Mouse (Mus musculus) G1E (cell line): ENCODE measurements around the gene Ktn1.

ENCODE experiments used
- CTCF ChIP-seq: IDR thresholded peaks from 2 replicates; pipeline ENCODE4 v1.5.1; 2012; ENCODE audit warnings: low read depth, low read length, inconsistent platforms, mixed read lengths
- GATA1 ChIP-seq: IDR thresholded peaks from 2 replicates; pipeline ENCODE4 v1.6.1; 2012; ENCODE audit warnings: borderline replicate concordance, low read length, inconsistent platforms, mixed read lengths
- GATA2 ChIP-seq: IDR thresholded peaks from 2 replicates; pipeline ENCODE4 v1.6.1; 2012; ENCODE audit warnings: low read depth, low read length, inconsistent platforms, borderline replicate concordance
- POLR2AphosphoS5 ChIP-seq: IDR thresholded peaks from 2 replicates; pipeline ENCODE4 v1.6.1; 2012; ENCODE audit warnings: low read depth, low read length, inconsistent platforms; ENCODE audit not compliant: insufficient replicate concordance
- TAL1 ChIP-seq: conservative IDR thresholded peaks from 2 replicates; pipeline ENCODE4 v1.6.1; 2012; ENCODE audit warnings: low read depth, low read length, inconsistent platforms, mixed read lengths

DNA sequence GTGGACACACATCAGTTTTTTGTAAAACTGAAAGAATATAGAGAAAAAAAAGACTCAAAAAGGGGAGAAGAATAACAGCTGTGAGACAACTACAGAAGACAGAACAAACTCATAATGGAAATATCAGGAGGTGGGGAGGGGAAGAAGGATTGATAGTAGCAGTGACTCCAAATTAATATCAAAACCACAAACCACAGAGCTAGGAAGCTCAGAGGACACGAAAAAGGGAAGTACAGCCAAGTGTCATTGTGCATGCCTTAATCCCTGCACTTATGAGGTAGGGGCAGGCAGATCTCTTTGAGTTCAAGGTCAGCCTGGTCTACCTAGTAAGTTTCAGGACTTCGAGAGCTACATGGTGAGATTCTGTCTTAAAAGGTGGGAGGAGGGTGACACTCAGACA, 21.4 kb upstream of the Ktn1 start:
- TF ChIP-seq GATA1 (no peak), POLR2AphosphoS5 (no peak), CTCF (no peak), TAL1 (no peak), GATA2 (no peak)
